Mouse (Mus musculus) neutrophil, adult 5-6 weeks (primary cell): ENCODE results near the gene Gatad2b. TPM values are rescaled to one million over a fixed set of nuclear protein-coding genes. Genes with fewer than 3 reads are reported as not detected.
"Not testable (repeated sequence)": the region's sequence is repeated elsewhere in the genome, so short reads cannot be mapped to it uniquely, and the experiment has no call there.

Source experiments
- ATAC-seq: fragments of 151-379, 151-347 bp; 2 replicates; pipeline ENCODE4 v1.8.0; 2017; ENCODE audit warnings: mild to moderate bottlenecking, moderate TSS enrichment; ENCODE audit not compliant: insufficient number of reproducible peaks, poor library complexity, low FRiP score, severe bottlenecking; ENCODE audit errors: extremely low read depth
- total RNA-seq: library from RNA; stranded (forward); fragments of 200-1000 nt; gene quantifications from 2 replicates; pipeline ENCODE4 v1.2.3, GENCODE M21; 2017

The Gatad2b gene
- 56.0 and 64.1 TPM in 2 replicates for total RNA-seq

DNA sequence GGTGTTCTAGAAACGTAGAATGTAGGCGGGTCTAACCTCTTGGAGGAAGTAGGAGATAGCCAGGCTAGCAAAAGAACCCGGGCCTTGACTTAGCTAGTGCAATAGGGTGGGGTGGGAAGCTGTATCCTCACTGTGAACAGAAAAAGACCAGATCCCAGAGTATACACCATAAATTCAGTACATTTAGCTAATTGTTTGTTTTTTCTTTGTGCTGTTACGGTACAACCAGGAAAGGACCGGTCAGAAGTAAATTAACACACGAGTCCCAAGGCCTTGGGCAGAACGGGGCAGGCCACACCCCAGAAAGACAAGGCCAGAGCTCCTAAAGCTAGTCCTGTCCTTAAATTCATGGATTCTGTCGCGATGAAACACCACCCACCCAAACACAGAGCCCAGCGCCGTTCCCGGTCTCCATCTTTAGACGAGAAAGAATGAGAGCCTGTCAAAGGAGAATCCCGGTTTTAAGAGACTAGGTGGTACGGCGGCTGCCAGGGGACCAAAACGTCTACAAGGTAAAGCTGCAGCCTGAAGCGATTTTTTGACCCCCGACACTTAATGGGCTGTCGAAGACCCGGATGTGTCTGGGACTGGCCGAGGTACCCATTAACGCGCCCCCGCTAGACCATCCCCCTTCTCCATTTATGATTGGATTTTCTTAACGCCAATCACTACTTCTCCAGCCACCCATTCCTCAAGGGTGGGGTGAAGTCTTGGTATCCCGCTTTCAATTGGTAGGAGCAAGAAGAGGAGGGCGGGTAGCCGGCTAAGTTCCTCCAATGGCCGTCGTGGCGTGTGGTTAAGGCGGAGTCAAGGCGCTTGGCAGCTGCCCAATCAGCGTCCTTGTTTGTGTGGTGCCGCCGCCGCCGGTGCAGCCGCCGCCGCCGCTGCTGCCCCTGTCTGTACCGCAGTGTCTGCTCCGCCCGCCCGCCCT, at the start of gene Gatad2b:
Gene Gatad2b, plus strand, starts transcription at position 834 of the 931 bp plus-strand sequence.
- ATAC-seq = peak; percentile 99

DNA sequence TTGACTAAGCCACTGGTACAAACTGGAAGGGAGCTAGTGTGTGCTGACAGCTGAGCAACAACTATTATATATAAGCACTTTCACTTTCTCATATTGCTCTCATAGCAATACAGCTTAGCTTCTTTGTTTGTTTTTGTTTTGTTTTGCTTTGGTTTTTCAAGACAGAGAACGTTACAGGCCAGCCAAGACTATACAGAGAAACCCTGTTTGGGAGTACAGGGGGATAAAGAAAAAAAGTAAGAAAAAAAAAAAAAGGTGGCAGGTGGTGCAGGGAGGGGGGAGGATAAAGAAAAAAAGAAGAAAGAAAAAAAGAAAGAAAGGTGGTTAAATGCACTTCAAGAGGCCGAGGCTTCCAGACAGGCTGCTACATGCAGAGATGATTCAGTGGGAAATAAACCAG, 47.6 kb upstream of the Gatad2b start:
- no peak for ATAC-seq

DNA sequence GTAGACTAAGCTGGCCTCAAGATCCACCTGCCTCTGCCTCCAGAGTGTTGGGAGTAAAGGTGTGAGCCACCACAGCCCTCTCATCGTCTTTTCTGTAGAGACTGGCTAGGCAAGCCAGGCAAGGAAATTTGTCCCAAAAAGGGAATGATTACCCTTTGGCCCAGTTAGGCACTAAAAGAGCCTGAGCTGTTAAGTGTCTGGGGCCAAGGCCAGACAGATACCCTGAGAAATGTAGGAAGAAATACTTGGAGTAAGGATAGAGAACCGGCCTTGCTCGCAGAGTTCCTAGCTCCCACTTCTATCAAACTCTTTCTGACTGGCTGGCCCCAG, 45.4 kb upstream of the Gatad2b start:
- ATAC-seq = no peak

- peak; percentile 93 for ATAC-seq
Observed at GRCm38 (mm10) chr3:90247960-90248745, 44.8 kb upstream of the Gatad2b start, which contains the start of gene Slc39a1. Slc39a1 (plus strand) TSS chr3:90248172.

DNA sequence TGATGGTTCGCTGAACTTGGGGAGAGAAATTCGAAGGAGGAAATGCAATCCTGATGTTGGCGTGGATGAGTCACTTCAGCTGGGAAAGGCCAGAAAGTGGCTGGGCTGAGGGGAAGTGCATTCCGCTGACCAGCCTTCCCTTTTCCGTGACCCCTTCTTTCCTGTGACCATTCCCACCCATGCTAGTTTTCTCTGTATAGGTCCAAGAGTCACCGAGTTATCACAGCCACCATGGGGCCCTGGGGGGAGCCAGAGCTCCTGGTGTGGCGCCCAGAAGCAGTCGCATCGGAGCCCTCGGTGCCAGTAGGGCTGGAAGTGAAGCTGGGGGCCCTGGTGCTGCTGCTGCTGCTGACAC, 44.3 kb upstream of the Gatad2b start:
- no peak for ATAC-seq

- ATAC-seq = no peak
Observed at GRCm38 (mm10) chr3:90250791-90251190, 42.2 kb upstream of the Gatad2b start.

DNA sequence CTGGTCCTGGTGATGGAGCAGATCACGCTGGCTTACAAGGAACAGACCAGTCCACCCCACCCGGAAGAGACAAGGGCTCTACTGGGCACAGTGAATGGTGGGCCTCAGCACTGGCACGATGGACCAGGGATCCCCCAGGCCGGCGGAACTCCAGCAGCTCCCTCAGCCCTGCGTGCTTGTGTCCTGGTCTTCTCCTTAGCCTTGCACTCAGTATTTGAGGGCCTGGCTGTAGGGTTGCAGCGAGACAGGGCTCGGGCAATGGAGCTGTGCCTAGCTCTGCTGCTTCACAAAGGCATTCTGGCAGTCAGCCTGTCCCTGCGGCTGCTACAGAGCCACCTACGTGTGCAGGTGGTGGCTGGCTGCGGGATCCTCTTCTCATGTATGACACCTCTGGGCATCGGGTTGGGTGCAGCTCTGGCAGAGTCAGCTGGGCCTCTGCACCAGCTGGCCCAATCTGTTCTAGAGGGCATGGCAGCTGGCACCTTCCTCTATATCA, 41.2 kb upstream of the Gatad2b start:
- not testable (repeated sequence) for ATAC-seq

DNA sequence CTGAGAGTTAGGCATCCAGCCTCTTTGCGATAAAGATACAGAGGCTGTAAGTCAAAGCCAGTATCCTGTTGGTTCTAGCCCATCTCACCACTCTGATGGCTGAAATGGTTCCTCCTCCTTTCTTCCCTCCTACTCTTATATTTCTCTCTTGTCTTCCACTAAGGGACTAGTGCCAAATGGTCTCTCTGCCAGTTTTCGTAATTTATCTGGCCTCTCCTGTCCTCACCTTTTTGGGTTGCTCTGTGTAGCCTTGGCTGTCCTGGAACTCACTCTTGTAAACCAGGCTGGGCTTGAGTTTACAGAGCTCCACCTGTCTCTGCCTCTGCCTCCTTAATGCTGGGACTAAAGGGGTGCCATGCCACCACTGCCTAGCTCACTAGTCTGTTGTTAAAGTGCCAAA, 40.3 kb upstream of the Gatad2b start:
- not testable (repeated sequence) for ATAC-seq

GRCm38 (mm10) chr3:90253174-90253573, 39.8 kb upstream of the Gatad2b start:
- ATAC-seq = not testable (repeated sequence)

DNA sequence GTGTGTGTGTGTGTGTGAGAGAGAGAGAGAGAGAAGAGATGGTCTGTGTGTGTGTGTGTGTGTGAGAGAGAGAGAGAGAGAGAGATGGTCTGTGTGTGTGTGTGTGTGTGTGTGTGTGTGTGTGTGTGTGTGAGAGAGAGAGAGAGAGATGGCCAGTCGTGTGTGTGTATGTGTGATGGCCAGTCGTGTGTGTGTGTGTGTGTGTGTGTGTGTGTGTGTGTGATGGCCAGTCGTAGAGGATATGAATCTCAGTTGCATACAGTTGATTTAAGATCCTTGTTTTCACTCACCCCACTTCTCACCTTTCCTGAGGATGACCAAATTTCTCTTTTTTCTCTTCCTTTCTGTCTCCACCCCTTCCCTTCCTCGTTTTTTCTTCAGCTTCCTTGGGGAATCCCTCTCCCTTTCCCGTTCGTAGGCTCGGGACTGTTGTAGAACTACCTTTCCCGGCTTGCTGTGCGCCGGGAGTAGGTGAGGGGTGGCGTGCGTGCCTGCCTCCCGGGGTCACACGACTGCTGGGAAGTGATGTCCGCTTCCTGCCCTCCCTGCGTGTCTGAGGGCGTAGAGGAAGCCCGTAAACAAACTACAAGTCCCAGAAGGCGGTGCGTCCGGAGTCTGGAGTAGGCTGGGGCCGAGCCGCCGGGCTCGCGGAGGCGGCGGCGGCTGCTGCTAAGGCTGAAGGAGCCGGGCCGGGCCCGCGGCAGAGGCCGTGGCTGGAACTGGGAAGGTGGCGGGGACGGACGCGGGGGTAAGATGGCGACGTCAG, 39.1 kb upstream of the Gatad2b start, which contains the start of gene Crtc2:
Gene Crtc2, plus strand, starts transcription at position 511 of the 766 bp plus-strand sequence.
- peak; percentile 95 for ATAC-seq

GRCm38 (mm10) chr3:90254419-90255193, 38.4 kb upstream of the Gatad2b start:
- peak; percentile 4; the same call in 1 of the 2 replicates for ATAC-seq

GRCm38 (mm10) chr3:90255194-90255565, 37.8 kb upstream of the Gatad2b start:
- ATAC-seq = no peak

DNA sequence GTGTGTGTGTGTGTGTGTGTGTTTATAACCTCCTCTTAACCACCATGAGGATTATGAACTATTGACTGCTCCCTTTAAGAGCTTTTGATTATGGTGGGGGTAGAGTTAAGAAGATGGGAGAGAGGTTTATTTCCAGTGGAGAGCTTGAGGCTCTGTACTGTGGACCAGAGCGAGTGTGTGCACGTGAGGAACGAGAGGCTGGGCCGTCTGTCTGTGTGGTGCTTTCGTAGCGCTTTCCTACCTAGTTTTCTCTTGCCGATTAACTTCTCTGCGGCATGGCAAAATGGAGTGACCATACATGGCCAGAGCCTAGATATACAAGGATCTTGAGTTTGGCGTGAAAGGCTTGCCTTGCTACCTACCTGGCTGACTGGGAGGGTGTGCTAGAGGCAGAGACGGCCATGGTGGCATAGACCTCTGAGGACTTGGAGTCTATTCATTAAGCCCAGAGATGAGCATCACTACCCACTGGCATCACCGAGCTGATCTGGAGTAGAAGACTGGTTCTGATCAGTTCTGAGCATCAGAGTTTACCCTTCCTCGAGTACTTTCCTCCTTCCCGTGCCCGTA, 37.1 kb upstream of the Gatad2b start:
- ATAC-seq = no peak

DNA sequence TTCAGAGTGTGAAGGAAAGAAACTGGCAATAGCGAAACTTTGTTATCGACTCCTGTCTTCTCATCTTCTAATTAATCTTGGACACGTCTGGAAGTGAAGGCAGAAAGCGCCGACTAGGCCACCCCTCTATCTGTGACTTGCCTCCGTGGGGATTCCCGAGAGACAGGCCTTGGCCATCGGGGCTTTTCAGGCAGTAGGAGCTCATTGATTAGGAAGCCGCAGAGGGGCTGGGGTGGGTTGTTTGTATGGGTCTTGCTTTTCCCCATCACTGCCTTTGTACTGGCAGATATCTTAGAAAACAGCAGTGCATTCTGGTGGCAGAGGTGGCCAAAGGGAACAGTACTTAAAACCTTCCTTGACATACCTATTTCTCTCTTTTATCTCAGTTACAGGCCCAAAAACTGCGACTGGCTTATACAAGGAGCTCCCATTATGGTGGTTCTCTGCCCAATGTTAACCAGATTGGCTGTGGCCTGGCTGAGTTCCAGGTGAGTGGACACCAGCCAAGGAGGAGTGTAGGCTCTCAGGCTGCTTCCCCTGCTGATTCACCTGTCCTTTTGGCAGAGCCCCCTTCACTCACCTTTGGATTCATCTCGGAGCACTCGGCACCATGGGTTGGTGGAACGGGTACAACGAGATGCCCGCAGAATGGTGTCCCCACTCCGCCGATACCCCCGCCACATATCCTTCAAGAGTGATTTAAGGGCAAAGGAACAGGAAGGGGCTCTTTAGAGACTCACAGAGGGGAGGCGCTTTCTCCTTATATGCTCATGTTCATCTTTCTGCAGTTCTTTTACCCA, 36.0 kb upstream of the Gatad2b start:
- ATAC-seq = no peak

- no peak for ATAC-seq
Observed at GRCm38 (mm10) chr3:90258521-90258920, 34.5 kb upstream of the Gatad2b start.

GRCm38 (mm10) chr3:90263121-90263771, 29.7 kb upstream of the Gatad2b start:
- no peak for ATAC-seq

- no peak for ATAC-seq
Observed at GRCm38 (mm10) chr3:90264687-90265033, 28.3 kb upstream of the Gatad2b start.
